Mouse (Mus musculus) liver, embryonic 12.5 days (tissue): ENCODE results near the gene Nfu1. TPM values are rescaled to one million over a fixed set of nuclear protein-coding genes. Genes with fewer than 3 reads are reported as not detected.

ENCODE experiments used
- ATAC-seq: fragments of 200-750 bp; cut with Nextera tagmentation; 2 replicates; pipeline ENCODE4 v1.8.0; 2017; ENCODE audit warnings: moderate number of reproducible peaks, mild to moderate bottlenecking, moderate library complexity
- H3K27ac ChIP-seq: fragments of 300-500 bp; sonication (generic); 2 replicates; pipeline ENCODE4 v1.5.1; 2016; ENCODE audit warnings: mild to moderate bottlenecking
- H3K27me3 ChIP-seq: fragments of 300-500 bp; sonication (generic); replicated peaks from 2 replicates; pipeline ENCODE4 v1.6.1; 2016; ENCODE audit warnings: mild to moderate bottlenecking, moderate library complexity
- H3K36me3 ChIP-seq: fragments of 300-500 bp; sonication (generic); 2 replicates; pipeline ENCODE4 v1.6.1; 2016; ENCODE audit warnings: mild to moderate bottlenecking, moderate library complexity
- H3K4me1 ChIP-seq: fragments of 300-500 bp; sonication (generic); 2 replicates; pipeline ENCODE4 v1.6.1; 2016
- H3K4me2 ChIP-seq: fragments of 300-500 bp; sonication (generic); 2 replicates; pipeline ENCODE4 v1.6.1; 2016; ENCODE audit warnings: mild to moderate bottlenecking, moderate library complexity
- H3K4me3 ChIP-seq: fragments of 300-500 bp; sonication (generic); 2 replicates; pipeline ENCODE4 v1.5.1; 2016; ENCODE audit warnings: mild to moderate bottlenecking, moderate library complexity
- H3K9ac ChIP-seq: fragments of 300-500 bp; sonication (generic); 2 replicates; pipeline ENCODE4 v1.6.1; 2016; ENCODE audit warnings: mild to moderate bottlenecking, moderate library complexity
- H3K9me3 ChIP-seq: fragments of 300-500 bp; sonication (generic); replicated peaks from 2 replicates; pipeline ENCODE4 v1.6.1; 2016; ENCODE audit warnings: mild to moderate bottlenecking, moderate library complexity
- WGBS: fragments of 180-500 bp; shearing (Covaris S2); methylation state at CpG from one replicate; pipeline ENCODE4 v1.1.7; 2016; ENCODE audit not compliant: insufficient replicate concordance; 5-methylcytosine and 5-hydroxymethylcytosine counted together
- polyA plus RNA-seq: library from polyadenylated mRNA; unstranded; fragments of >200 nt; fragmentation: Nextera tagmentation; extraction: Ambion mirVana; gene quantifications from 2 replicates; pipeline ENCODE4 v1.2.1, GENCODE M21; 2016

Nfu1 gene
- polyA plus RNA-seq, 1 experiment from 2014 or later = 65.2 TPM

DNA sequence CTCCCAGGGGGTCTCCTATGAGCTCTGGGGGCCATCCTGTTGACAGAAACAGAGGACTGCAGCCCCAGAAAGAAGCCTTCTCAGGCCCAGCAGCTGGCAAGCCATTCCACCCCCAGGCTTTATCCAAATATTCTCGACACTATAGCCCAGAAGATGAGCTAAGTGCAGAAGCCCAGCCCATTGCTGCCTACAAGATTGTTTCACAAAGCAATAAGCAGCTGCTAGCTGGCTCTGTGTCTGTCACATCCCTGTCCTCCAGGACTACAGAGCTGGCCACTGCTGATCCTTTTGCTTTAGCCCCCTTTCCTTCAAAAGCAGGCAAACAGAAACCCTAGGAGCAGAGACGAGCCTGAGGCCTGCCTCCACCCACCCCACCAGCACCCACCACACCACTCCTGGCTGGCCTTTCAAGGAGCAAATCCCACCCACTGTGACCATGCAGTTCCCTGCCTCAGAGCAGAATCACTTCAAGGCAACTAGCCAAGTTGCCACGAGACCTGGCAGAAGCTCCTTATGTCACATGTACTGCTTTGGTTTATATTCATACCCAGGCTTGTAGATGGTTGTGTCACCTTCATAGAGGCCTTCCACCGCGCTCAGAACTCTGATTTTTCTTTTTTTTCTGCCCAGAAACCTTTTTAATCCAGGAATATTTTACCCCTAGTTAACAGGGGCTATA, 12.3 kb upstream of the Nfu1 start:
- Histone ChIP-seq H3K27me3 (no peaks in the 10 kb centered on the region), H3K27ac (no peak overlapping the region), H3K4me2 (no peak overlapping the region), H3K9ac (no peak overlapping the region), H3K36me3 (peaks cover 20% of the 10 kb centered on the region), H3K4me3 (no peak overlapping the region), H3K9me3 (no peaks in the 10 kb centered on the region), H3K4me1 (0 out of 2 replicates have a peak, but pooled peaks cover 7% of the 10 kb centered on the region)
- ATAC-seq = no peak
- WGBS = 78% methylated on average over 5 of the region's 5 CpGs

DNA sequence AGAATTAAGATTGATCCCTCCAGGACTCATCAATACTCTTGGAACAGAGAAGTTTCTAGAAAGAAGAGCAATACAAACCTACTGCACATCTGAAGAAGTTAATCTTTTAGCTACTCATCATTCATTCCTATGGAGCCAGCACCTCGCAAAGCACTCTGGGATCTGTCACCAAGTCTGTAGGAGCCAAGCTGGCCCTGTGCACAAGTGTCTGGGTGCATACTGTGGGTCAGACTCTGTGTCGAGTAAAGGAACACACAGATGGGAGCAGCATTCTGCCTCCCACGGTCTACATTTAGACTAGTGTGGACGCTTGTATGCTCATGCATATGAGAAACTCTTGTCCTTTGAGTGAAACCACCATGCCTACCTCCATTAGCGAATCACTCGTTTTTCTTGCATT, 11.7 kb upstream of the Nfu1 start:
- Histone ChIP-seq H3K27me3 (no peaks in the 10 kb centered on the region), H3K4me1 (0 out of 2 replicates have a peak, but pooled peaks cover 7% of the 10 kb centered on the region), H3K9ac (no peak overlapping the region), H3K27ac (no peak overlapping the region), H3K9me3 (no peaks in the 10 kb centered on the region), H3K4me2 (no peak overlapping the region), H3K36me3 (peaks cover 20% of the 10 kb centered on the region), H3K4me3 (no peak overlapping the region)
- no peak for ATAC-seq
- 80% methylated on average over 6 of the region's 6 CpGs for WGBS

- no peak overlapping the region for H3K27ac ChIP-seq
- 0 out of 2 replicates have a peak, but pooled peaks have one; percentile 18 for ATAC-seq
- H3K27me3 ChIP-seq = no peaks in the 10 kb centered on the region
- H3K9me3 ChIP-seq = no peaks in the 10 kb centered on the region
- no peak overlapping the region for H3K9ac ChIP-seq
- 76% methylated on average over 6 of the region's 6 CpGs for WGBS
- H3K4me2 ChIP-seq = no peak overlapping the region
- H3K4me1 ChIP-seq = no peaks in the 10 kb centered on the region
- H3K4me3 ChIP-seq = no peak overlapping the region
- H3K36me3 ChIP-seq = peaks cover 7% of the 10 kb centered on the region
Observed at GRCm38 (mm10) chr6:87001995-87002394, 7.0 kb upstream of the Nfu1 start.

- 38% methylated on average over 8 of the region's 8 CpGs for WGBS
- Histone ChIP-seq H3K36me3 (peaks cover 1% of the 10 kb centered on the region; the same call in 1 of the 2 replicates), H3K27ac (no peak overlapping the region), H3K4me2 (no peak overlapping the region), H3K9me3 (no peaks in the 10 kb centered on the region), H3K9ac (no peak overlapping the region), H3K27me3 (no peaks in the 10 kb centered on the region), H3K4me1 (no peaks in the 10 kb centered on the region), H3K4me3 (no peak overlapping the region)
- ATAC-seq = no peak
Observed at GRCm38 (mm10) chr6:87002521-87003055, 6.4 kb upstream of the Nfu1 start.

GRCm38 (mm10) chr6:87004099-87004498, 4.9 kb upstream of the Nfu1 start:
- no peaks in the 10 kb centered on the region for H3K27me3 ChIP-seq
- H3K4me2 ChIP-seq = no peak overlapping the region
- no peaks in the 10 kb centered on the region for H3K36me3 ChIP-seq
- H3K9ac ChIP-seq = no peak overlapping the region
- H3K4me1 ChIP-seq = peaks cover 2% of the 10 kb centered on the region
- no peak for ATAC-seq
- WGBS = 71% methylated on average over 2 of the region's 2 CpGs
- H3K27ac ChIP-seq = no peak overlapping the region
- H3K4me3 ChIP-seq = no peak overlapping the region
- no peaks in the 10 kb centered on the region for H3K9me3 ChIP-seq

DNA sequence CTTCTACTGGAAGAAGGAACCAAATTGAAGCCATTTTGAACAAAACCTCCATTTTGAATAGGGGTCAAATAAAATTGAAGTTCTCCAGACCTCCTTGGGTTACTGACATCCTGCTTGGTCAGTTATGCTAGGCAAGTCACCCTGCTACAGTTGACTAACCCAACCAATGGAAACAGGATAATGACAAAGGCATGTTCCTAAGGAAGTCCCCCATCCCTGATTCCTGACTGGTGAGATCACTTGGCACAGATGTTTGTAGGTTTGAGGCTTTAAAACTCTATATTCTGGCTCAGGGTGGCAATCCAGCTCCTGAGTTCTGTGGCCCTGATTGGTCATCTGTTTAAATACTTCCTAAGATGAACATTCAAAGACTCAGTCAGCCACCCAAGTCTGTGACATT, 3.5 kb upstream of the Nfu1 start:
- Histone ChIP-seq H3K9me3 (no peaks in the 10 kb centered on the region), H3K36me3 (no peaks in the 10 kb centered on the region), H3K27me3 (no peaks in the 10 kb centered on the region), H3K9ac (no peak overlapping the region), H3K4me3 (no peak overlapping the region), H3K27ac (no peak overlapping the region), H3K4me2 (no peak overlapping the region), H3K4me1 (peaks cover 14% of the 10 kb centered on the region)
- no peak for ATAC-seq

GRCm38 (mm10) chr6:87009692-87010328, 774 bp downstream of the Nfu1 start:
- peak overlapping the region; percentile 93 for H3K27ac ChIP-seq

GRCm38 (mm10) chr6:87016916-87017315, 7.9 kb downstream of the Nfu1 start:
- Histone ChIP-seq H3K9ac (no peak overlapping the region), H3K4me3 (no peak overlapping the region), H3K27ac (no peak overlapping the region), H3K9me3 (peaks cover 7% of the 10 kb centered on the region), H3K4me2 (no peak overlapping the region), H3K4me1 (peaks cover 15% of the 10 kb centered on the region), H3K36me3 (peaks cover 74% of the 10 kb centered on the region), H3K27me3 (no peaks in the 10 kb centered on the region)
- no peak for ATAC-seq
- 48% methylated on average over 4 of the region's 4 CpGs for WGBS

More at GRCm38 (mm10) chr6:87009692-87010328, 774 bp downstream of the Nfu1 start:
- peak overlapping the region; percentile 90 for H3K4me2 ChIP-seq
- under 1% methylated on average over 36 of the region's 36 CpGs for WGBS
- no peaks in the 10 kb centered on the region for H3K9me3 ChIP-seq
- peak; percentile 96 for ATAC-seq
- peaks cover 21% of the 10 kb centered on the region for H3K36me3 ChIP-seq
- H3K9ac ChIP-seq = peak overlapping the region; percentile 95
- no peaks in the 10 kb centered on the region for H3K27me3 ChIP-seq
- H3K4me1 ChIP-seq = peaks cover 41% of the 10 kb centered on the region
- peak overlapping the region; percentile 94 for H3K4me3 ChIP-seq

DNA sequence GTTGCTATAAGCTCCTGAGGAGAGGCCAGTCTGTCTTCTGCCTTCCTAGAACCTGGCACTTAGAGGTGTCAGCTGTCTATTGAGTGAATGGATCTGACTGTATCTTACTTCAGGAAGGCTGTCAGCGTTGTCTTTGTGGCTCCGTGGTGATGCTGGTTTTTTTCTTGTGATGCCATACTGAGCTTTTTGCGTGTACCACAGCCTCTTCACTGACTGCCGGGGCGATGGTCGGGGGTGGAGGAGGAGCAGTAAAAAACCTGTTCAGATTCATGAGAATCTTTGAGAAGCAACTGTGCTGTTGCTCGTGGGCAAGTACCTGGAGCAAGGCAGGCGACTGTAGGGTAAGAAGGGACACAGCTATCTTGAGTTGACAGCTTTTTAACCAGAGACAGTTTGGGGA, 9.8 kb downstream of the Nfu1 start:
- Histone ChIP-seq H3K4me3 (no peak overlapping the region), H3K36me3 (peaks cover 77% of the 10 kb centered on the region), H3K4me1 (0 out of 2 replicates have a peak, but pooled peaks cover 4% of the 10 kb centered on the region), H3K9ac (no peak overlapping the region), H3K27me3 (no peaks in the 10 kb centered on the region), H3K4me2 (no peak overlapping the region), H3K27ac (no peak overlapping the region), H3K9me3 (peaks cover 7% of the 10 kb centered on the region)
- WGBS = 83% methylated on average over 8 of the region's 8 CpGs
- ATAC-seq = no peak

DNA sequence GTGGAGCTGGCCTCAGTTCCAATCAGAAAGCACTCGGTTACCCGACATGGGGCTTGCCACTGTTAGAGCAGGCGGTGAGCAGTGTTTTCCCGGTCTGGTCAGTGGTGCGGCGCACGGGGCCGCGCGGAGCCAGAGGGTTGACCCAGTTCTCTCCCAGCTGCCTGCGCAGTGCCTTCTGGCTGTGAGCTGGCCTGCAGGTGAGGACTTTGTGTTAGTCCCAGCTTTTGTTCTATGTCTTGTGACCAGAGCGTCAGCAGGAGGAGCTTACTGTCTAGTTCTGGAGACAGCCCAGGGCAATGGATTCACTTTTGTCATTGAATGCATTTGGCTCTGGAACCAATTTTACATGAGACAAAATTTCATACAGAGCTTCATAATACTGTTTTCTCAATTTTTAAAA, 12.8 kb downstream of the Nfu1 start:
- Histone ChIP-seq H3K4me1 (peaks cover 5% of the 10 kb centered on the region; the same call in 1 of the 2 replicates), H3K27ac (no peak overlapping the region), H3K27me3 (no peaks in the 10 kb centered on the region), H3K4me3 (no peak overlapping the region), H3K9me3 (peaks cover 7% of the 10 kb centered on the region), H3K9ac (no peak overlapping the region), H3K36me3 (peaks cover 88% of the 10 kb centered on the region), H3K4me2 (no peak overlapping the region)
- no peak for ATAC-seq
- 92% methylated on average over 12 of the region's 12 CpGs for WGBS

DNA sequence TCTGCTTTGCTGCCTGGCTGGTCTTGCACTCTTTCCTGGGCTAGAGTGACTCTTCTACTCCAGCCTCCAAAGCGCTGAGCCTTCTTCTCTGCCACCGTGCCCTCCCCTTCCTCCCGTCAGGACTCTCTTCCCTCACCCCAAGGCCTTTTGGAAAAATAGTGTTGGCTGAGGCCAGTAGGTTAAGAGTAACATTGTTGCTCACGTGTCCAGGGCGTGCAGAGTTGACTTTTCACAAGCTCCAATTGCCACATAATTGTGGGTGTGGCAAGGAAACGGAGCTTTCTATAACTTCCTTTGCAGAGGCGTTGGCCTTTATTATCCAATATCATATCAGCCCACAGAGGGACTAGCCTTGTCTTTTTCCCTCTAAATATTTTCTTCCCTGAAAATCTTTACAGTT, 17.9 kb downstream of the Nfu1 start:
- no peak overlapping the region for H3K4me2 ChIP-seq
- H3K27ac ChIP-seq = no peak overlapping the region
- peaks cover 9% of the 10 kb centered on the region; the same call in 1 of the 2 replicates for H3K4me1 ChIP-seq
- no peak overlapping the region for H3K4me3 ChIP-seq
- peaks cover 71% of the 10 kb centered on the region for H3K36me3 ChIP-seq
- no peaks in the 10 kb centered on the region for H3K9me3 ChIP-seq
- ATAC-seq = no peak
- WGBS = 43% methylated on average over 7 of the region's 7 CpGs
- no peak overlapping the region for H3K9ac ChIP-seq
- H3K27me3 ChIP-seq = no peaks in the 10 kb centered on the region

- Histone ChIP-seq H3K4me1 (peaks cover 9% of the 10 kb centered on the region; the same call in 1 of the 2 replicates), H3K9me3 (no peaks in the 10 kb centered on the region), H3K4me2 (no peak overlapping the region), H3K4me3 (no peak overlapping the region), H3K9ac (no peak overlapping the region), H3K27me3 (no peaks in the 10 kb centered on the region), H3K27ac (no peak overlapping the region), H3K36me3 (peaks cover 55% of the 10 kb centered on the region)
- no peak for ATAC-seq
Observed at GRCm38 (mm10) chr6:87028881-87029280, 19.8 kb downstream of the Nfu1 start.
